Mouse (Mus musculus) heart, embryonic 13.5 days (tissue): ENCODE data around the gene Dgat2. TPM values are rescaled to one million over a fixed set of nuclear protein-coding genes. Genes with fewer than 3 reads are reported as not detected.

ENCODE experiments used
- ATAC-seq: fragments of 200-750 bp; cut with Nextera tagmentation; 2 replicates; pipeline ENCODE4 v1.8.0; 2017; ENCODE audit warnings: moderate TSS enrichment; ENCODE audit not compliant: insufficient number of reproducible peaks, low FRiP score, low TSS enrichment; ENCODE audit errors: extremely low read depth
- H3K27ac ChIP-seq: fragments of 300-500 bp; sonication (generic); replicated peaks from 2 replicates; pipeline ENCODE4 v1.5.1; 2015; ENCODE audit warnings: moderate library complexity, mild to moderate bottlenecking, inconsistent platforms
- H3K27me3 ChIP-seq: fragments of 300-500 bp; sonication (generic); replicated peaks from 2 replicates; pipeline ENCODE4 v1.6.1; 2015; ENCODE audit warnings: mild to moderate bottlenecking, inconsistent platforms
- H3K36me3 ChIP-seq: fragments of 300-500 bp; sonication (generic); 2 replicates; pipeline ENCODE4 v1.6.1; 2015; ENCODE audit warnings: mild to moderate bottlenecking, inconsistent platforms
- H3K4me1 ChIP-seq: fragments of 300-500 bp; sonication (generic); 2 replicates; pipeline ENCODE4 v1.6.1; 2015; ENCODE audit warnings: inconsistent platforms
- H3K4me2 ChIP-seq: fragments of 300-500 bp; sonication (generic); 2 replicates; pipeline ENCODE4 v1.6.1; 2015; ENCODE audit warnings: inconsistent platforms, mild to moderate bottlenecking, moderate library complexity
- H3K4me3 ChIP-seq: fragments of 300-500 bp; sonication (generic); 2 replicates; pipeline ENCODE4 v1.5.1; 2015; ENCODE audit warnings: moderate library complexity, mild to moderate bottlenecking, inconsistent platforms
- H3K9ac ChIP-seq: fragments of 300-500 bp; sonication (generic); 2 replicates; pipeline ENCODE4 v1.6.1; 2015; ENCODE audit warnings: inconsistent platforms, mild to moderate bottlenecking, moderate library complexity
- H3K9me3 ChIP-seq: fragments of 300-500 bp; sonication (generic); 2 replicates; pipeline ENCODE4 v1.6.1; 2016; ENCODE audit warnings: inconsistent platforms
- WGBS: fragments of 180-500 bp; shearing (Covaris S2); methylation state at CpG from one replicate; pipeline ENCODE4 v1.1.7; 2015; ENCODE audit warnings: mixed read lengths; 5-methylcytosine and 5-hydroxymethylcytosine counted together
- polyA plus RNA-seq: library from polyadenylated mRNA; unstranded; fragments of >200 nt; fragmentation: Nextera tagmentation; extraction: Ambion mirVana; gene quantifications from 2 replicates; pipeline ENCODE4 v1.2.1, GENCODE M21; 2015

Dgat2 gene
- polyA plus RNA-seq, 1 experiment from 2014 or later: 10.6 TPM

- Histone ChIP-seq H3K4me3 (no peak overlapping the region), H3K36me3 (no peaks in the 10 kb centered on the region; the same call in 1 of the 2 replicates), H3K27me3 (no peaks in the 10 kb centered on the region), H3K27ac (peak overlapping the region; percentile 42), H3K4me1 (peaks cover 49% of the 10 kb centered on the region), H3K9me3 (0 out of 2 replicates have a peak, but pooled peaks cover 6% of the 10 kb centered on the region), H3K9ac (no peak overlapping the region), H3K4me2 (no peak overlapping the region)
- WGBS: 81% methylated on average over 8 of the region's 8 CpGs
- no peak for ATAC-seq
Observed at GRCm38 (mm10) chr7:99133811-99134402, 48.6 kb downstream of the Dgat2 start.

- Histone ChIP-seq H3K4me2 (peak overlapping the region; percentile 31), H3K4me3 (no peak overlapping the region), H3K36me3 (no peaks in the 10 kb centered on the region; the same call in 1 of the 2 replicates), H3K9me3 (0 out of 2 replicates have a peak, but pooled peaks cover 6% of the 10 kb centered on the region), H3K4me1 (peaks cover 56% of the 10 kb centered on the region), H3K27ac (peak overlapping the region; percentile 80), H3K27me3 (no peaks in the 10 kb centered on the region), H3K9ac (0 out of 2 replicates have a peak overlapping the region, but pooled peaks have one; percentile 37)
- WGBS: 69% methylated on average over 9 of the region's 9 CpGs
- ATAC-seq: no peak
Observed at GRCm38 (mm10) chr7:99132597-99132996, 49.9 kb downstream of the Dgat2 start.

- Histone ChIP-seq H3K9ac (no peak overlapping the region), H3K27me3 (no peaks in the 10 kb centered on the region), H3K36me3 (no peaks in the 10 kb centered on the region; the same call in 1 of the 2 replicates), H3K4me3 (no peak overlapping the region), H3K9me3 (0 out of 2 replicates have a peak, but pooled peaks cover 6% of the 10 kb centered on the region), H3K4me2 (peak overlapping the region; percentile 31; the same call in 1 of the 2 replicates), H3K27ac (peak overlapping the region; percentile 80), H3K4me1 (peaks cover 63% of the 10 kb centered on the region)
- ATAC-seq: no peak
- 41% methylated on average over 6 of the region's 6 CpGs for WGBS
Observed at GRCm38 (mm10) chr7:99131819-99132353, 50.6 kb downstream of the Dgat2 start.

GRCm38 (mm10) chr7:99128965-99129364, 53.6 kb downstream of the Dgat2 start:
- H3K4me2 ChIP-seq: no peak overlapping the region
- H3K27me3 ChIP-seq: no peaks in the 10 kb centered on the region
- 86% methylated on average over 8 of the region's 8 CpGs for WGBS
- H3K9me3 ChIP-seq: peaks cover 9% of the 10 kb centered on the region; the same call in 1 of the 2 replicates
- no peak overlapping the region for H3K9ac ChIP-seq
- no peak overlapping the region for H3K4me3 ChIP-seq
- ATAC-seq: no peak
- peaks cover 13% of the 10 kb centered on the region for H3K36me3 ChIP-seq
- no peak overlapping the region for H3K27ac ChIP-seq
- peaks cover 80% of the 10 kb centered on the region for H3K4me1 ChIP-seq

GRCm38 (mm10) chr7:99128020-99128950, 54.2 kb downstream of the Dgat2 start:
- no peak for ATAC-seq
- WGBS: 58% methylated on average over 10 of the region's 10 CpGs
- H3K9ac ChIP-seq: no peak overlapping the region; the same call in 1 of the 2 replicates
- H3K4me2 ChIP-seq: no peak overlapping the region
- peaks cover 9% of the 10 kb centered on the region; the same call in 1 of the 2 replicates for H3K9me3 ChIP-seq
- no peaks in the 10 kb centered on the region for H3K27me3 ChIP-seq
- peak overlapping the region; percentile 75 for H3K27ac ChIP-seq
- peaks cover 13% of the 10 kb centered on the region for H3K36me3 ChIP-seq
- peaks cover 80% of the 10 kb centered on the region for H3K4me1 ChIP-seq
- H3K4me3 ChIP-seq: no peak overlapping the region

- H3K9ac ChIP-seq: no peak overlapping the region
- WGBS: 32% methylated on average over 8 of the region's 8 CpGs
- no peaks in the 10 kb centered on the region for H3K27me3 ChIP-seq
- no peak for ATAC-seq
- peaks cover 13% of the 10 kb centered on the region for H3K36me3 ChIP-seq
- peak overlapping the region; percentile 52 for H3K4me2 ChIP-seq
- peak overlapping the region; percentile 11; the same call in 1 of the 2 replicates for H3K4me3 ChIP-seq
- peaks cover 69% of the 10 kb centered on the region for H3K4me1 ChIP-seq
- H3K27ac ChIP-seq: peak overlapping the region; percentile 84
- H3K9me3 ChIP-seq: peaks cover 9% of the 10 kb centered on the region; the same call in 1 of the 2 replicates
Observed at GRCm38 (mm10) chr7:99126057-99126456, 56.5 kb downstream of the Dgat2 start.

- H3K4me1 ChIP-seq: peaks cover 59% of the 10 kb centered on the region
- peaks cover 9% of the 10 kb centered on the region; the same call in 1 of the 2 replicates for H3K9me3 ChIP-seq
- WGBS: 65% methylated on average over 5 of the region's 5 CpGs
- no peak for ATAC-seq
- no peaks in the 10 kb centered on the region for H3K27me3 ChIP-seq
- no peak overlapping the region for H3K27ac ChIP-seq
- no peak overlapping the region for H3K4me3 ChIP-seq
- 0 out of 2 replicates have a peak overlapping the region, but pooled peaks have one; percentile 12 for H3K9ac ChIP-seq
- H3K4me2 ChIP-seq: no peak overlapping the region
- peaks cover 18% of the 10 kb centered on the region for H3K36me3 ChIP-seq
Observed at GRCm38 (mm10) chr7:99122651-99123050, 59.9 kb downstream of the Dgat2 start.

GRCm38 (mm10) chr7:99120865-99121521, 61.5 kb downstream of the Dgat2 start:
- Histone ChIP-seq H3K27ac (0 out of 2 replicates have a peak overlapping the region, but pooled peaks have one; percentile 5), H3K4me2 (no peak overlapping the region), H3K4me1 (peaks cover 44% of the 10 kb centered on the region), H3K9ac (no peak overlapping the region), H3K27me3 (no peaks in the 10 kb centered on the region), H3K4me3 (no peak overlapping the region), H3K9me3 (peaks cover 9% of the 10 kb centered on the region; the same call in 1 of the 2 replicates), H3K36me3 (peaks cover 18% of the 10 kb centered on the region)
- no peak for ATAC-seq
- 80% methylated on average over 5 of the region's 5 CpGs for WGBS

- peaks cover 9% of the 10 kb centered on the region; the same call in 1 of the 2 replicates for H3K9me3 ChIP-seq
- no peak overlapping the region for H3K9ac ChIP-seq
- peaks cover 43% of the 10 kb centered on the region for H3K4me1 ChIP-seq
- H3K27me3 ChIP-seq: no peaks in the 10 kb centered on the region
- H3K4me3 ChIP-seq: no peak overlapping the region
- ATAC-seq: no peak
- H3K36me3 ChIP-seq: peaks cover 17% of the 10 kb centered on the region
- H3K4me2 ChIP-seq: no peak overlapping the region
- WGBS: 59% methylated on average over 4 of the region's 4 CpGs
- no peak overlapping the region for H3K27ac ChIP-seq
Observed at GRCm38 (mm10) chr7:99120082-99120481, 62.4 kb downstream of the Dgat2 start.

- no peak for ATAC-seq
Observed at GRCm38 (mm10) chr7:99116781-99117180, 65.7 kb downstream of the Dgat2 start.

More at GRCm38 (mm10) chr7:99116781-99117180, 65.7 kb downstream of the Dgat2 start:
- Histone ChIP-seq H3K36me3 (peaks cover 11% of the 10 kb centered on the region), H3K9me3 (no peaks in the 10 kb centered on the region), H3K9ac (no peak overlapping the region), H3K27ac (no peak overlapping the region), H3K4me3 (no peak overlapping the region), H3K27me3 (no peaks in the 10 kb centered on the region), H3K4me2 (no peak overlapping the region), H3K4me1 (peaks cover 41% of the 10 kb centered on the region)
- WGBS: 77% methylated on average over 3 of the region's 3 CpGs
